Mouse (Mus musculus) MEL (cell line): ENCODE data around the gene Zfp568. TPM values are rescaled to one million over a fixed set of nuclear protein-coding genes. Genes with fewer than 3 reads are reported as not detected.
"Not testable (repeated sequence)": the region's sequence is repeated elsewhere in the genome, so short reads cannot be mapped to it uniquely, and the experiment has no call there.

Experiments used
- DNase-seq: peaks from one replicate; pipeline ENCODE4 v3.0.0; 2011; ENCODE audit warnings: low read depth, low spot score
- H3K27ac ChIP-seq: 2 replicates; pipeline ENCODE4 v1.5.1; 2012; ENCODE audit warnings: low read depth, mild to moderate bottlenecking, control low read depth, low read length, moderate library complexity; ENCODE audit not compliant: control insufficient read depth
- H3K27me3 ChIP-seq, 2 experiments: fragments of 150-350 bp in 1 of 2; sonication (generic) in 1 of 2; 2 replicates each; pipeline ENCODE4 v1.6.1; 2012; ENCODE audit warnings: low read length in 2 of 2, mild to moderate bottlenecking in 2 of 2, improper control_type of control experiment in 1 of 2, moderate library complexity in 1 of 2; ENCODE audit not compliant: insufficient read depth in 2 of 2, control insufficient read depth in 1 of 2
- H3K36me3 ChIP-seq, 2 experiments: 2 replicates each; pipeline ENCODE4 v1.6.1; 2012 to 2014; ENCODE audit warnings: low read length in 2 of 2, improper control_type of control experiment in 1 of 2, inconsistent platforms in 1 of 2, mild to moderate bottlenecking in 1 of 2; ENCODE audit not compliant: insufficient read depth in 2 of 2, control insufficient read depth in 1 of 2
- H3K4me1 ChIP-seq, 2 experiments: fragments of 150-350 bp in 1 of 2; sonication (generic) in 1 of 2; 2 replicates each; pipeline ENCODE4 v1.6.1; 2012; ENCODE audit warnings: low read length in 2 of 2, improper control_type of control experiment in 1 of 2, mild to moderate bottlenecking in 1 of 2; ENCODE audit not compliant: insufficient read depth in 2 of 2, control insufficient read depth in 1 of 2
- H3K4me3 ChIP-seq, 2 experiments: fragments of 150-350 bp in 1 of 2; sonication (generic) in 1 of 2; 2 replicates each; pipeline ENCODE4 v1.5.1; 2012; ENCODE audit warnings: low read depth in 2 of 2, low read length in 2 of 2, mild to moderate bottlenecking in 2 of 2, moderate library complexity in 2 of 2, control low read depth in 1 of 2, improper control_type of control experiment in 1 of 2; ENCODE audit not compliant: control insufficient read depth in 1 of 2, insufficient read depth in 1 of 2
- H3K79me2 ChIP-seq: 2 replicates; pipeline ENCODE4 v1.6.1; 2012; ENCODE audit warnings: mild to moderate bottlenecking, low read length, moderate library complexity; ENCODE audit not compliant: control insufficient read depth, poor library complexity, insufficient read depth
- H3K9ac ChIP-seq: 2 replicates; pipeline ENCODE4 v1.6.1; 2012; ENCODE audit warnings: low read depth, mild to moderate bottlenecking, control low read depth, low read length, moderate library complexity; ENCODE audit not compliant: control insufficient read depth, poor library complexity, severe bottlenecking
- H3K9me3 ChIP-seq: fragments of 150-350 bp; sonication (generic); replicated peaks from 2 replicates; pipeline ENCODE4 v1.6.1; 2012; ENCODE audit warnings: mild to moderate bottlenecking, low read length, improper control_type of control experiment, moderate library complexity; ENCODE audit not compliant: insufficient read depth
- CHD1 ChIP-seq: IDR thresholded peaks from 2 replicates; pipeline ENCODE4 v1.6.1; 2012; ENCODE audit warnings: low read depth, mild to moderate bottlenecking, inconsistent platforms, low read length, improper control_type of control experiment
- CTCF ChIP-seq, 3 experiments: IDR thresholded peaks in 2 of 3; conservative IDR thresholded peaks in 1 of 3; 2 replicates each; pipeline ENCODE4 v1.5.1; 2011 to 2012; ENCODE audit warnings: low read length in 3 of 3, low read depth in 2 of 3, mild to moderate bottlenecking in 2 of 3, improper control_type of control experiment in 1 of 3, inconsistent platforms in 1 of 3, mixed read lengths in 1 of 3, moderate library complexity in 1 of 3; ENCODE audit not compliant: control insufficient read depth in 1 of 3, insufficient read depth in 1 of 3, poor library complexity in 1 of 3, severe bottlenecking in 1 of 3
- ELF1 ChIP-seq: IDR thresholded peaks from 2 replicates; pipeline ENCODE4 v1.6.1; 2014; ENCODE audit warnings: low read depth, mild to moderate bottlenecking, inconsistent platforms, low read length, improper control_type of control experiment, moderate library complexity
- EP300 ChIP-seq, 2 experiments: IDR thresholded peaks; 2 replicates each; pipeline ENCODE4 v1.6.1; 2011; ENCODE audit warnings: improper control_type of control experiment in 2 of 2, low read length in 2 of 2, low read depth in 1 of 2, mild to moderate bottlenecking in 1 of 2
- ETS1 ChIP-seq: IDR thresholded peaks from 2 replicates; pipeline ENCODE4 v1.6.1; 2012; ENCODE audit warnings: low read depth, mild to moderate bottlenecking, inconsistent platforms, low read length, improper control_type of control experiment, moderate library complexity
- GABPA ChIP-seq: IDR thresholded peaks from 2 replicates; pipeline ENCODE4 v1.6.1; 2012; ENCODE audit warnings: low read depth, mild to moderate bottlenecking, inconsistent platforms, low read length, improper control_type of control experiment, moderate library complexity
- HCFC1 ChIP-seq: IDR thresholded peaks from 2 replicates; pipeline ENCODE4 v1.6.1; 2012; ENCODE audit warnings: low read depth, mild to moderate bottlenecking, inconsistent platforms, low read length, improper control_type of control experiment, moderate library complexity
- JUND ChIP-seq: IDR thresholded peaks from 2 replicates; pipeline ENCODE4 v1.6.1; 2011; ENCODE audit warnings: low read depth, mild to moderate bottlenecking, improper control_type of control experiment, low read length
- MAFK ChIP-seq: IDR thresholded peaks from 2 replicates; pipeline ENCODE4 v1.6.1; 2011; ENCODE audit warnings: low read depth, mild to moderate bottlenecking, low read length, improper control_type of control experiment, borderline replicate concordance
- MAZ ChIP-seq: IDR thresholded peaks from 2 replicates; pipeline ENCODE4 v1.6.1; 2012; ENCODE audit warnings: low read depth, mild to moderate bottlenecking, inconsistent platforms, low read length, improper control_type of control experiment
- MEF2A ChIP-seq: IDR thresholded peaks from 2 replicates; pipeline ENCODE4 v1.6.1; 2014; ENCODE audit warnings: low read depth, mild to moderate bottlenecking, inconsistent platforms, low read length, improper control_type of control experiment; ENCODE audit not compliant: poor library complexity, insufficient replicate concordance, severe bottlenecking; ENCODE audit errors: extremely low read depth
- MXI1 ChIP-seq: IDR thresholded peaks from 2 replicates; pipeline ENCODE4 v1.6.1; 2011; ENCODE audit warnings: mild to moderate bottlenecking, low read depth, low read length, improper control_type of control experiment
- MYB ChIP-seq: IDR thresholded peaks from 2 replicates; pipeline ENCODE4 v1.6.1; 2011; ENCODE audit warnings: mild to moderate bottlenecking, low read depth, low read length, improper control_type of control experiment
- POLR2AphosphoS5 ChIP-seq: IDR thresholded peaks from 2 replicates; pipeline ENCODE4 v1.6.1; 2012; ENCODE audit warnings: low read depth, borderline replicate concordance, mild to moderate bottlenecking, inconsistent platforms, low read length, moderate library complexity, mixed read lengths
- TBP ChIP-seq: IDR thresholded peaks from 2 replicates; pipeline ENCODE4 v1.8.0; 2011; ENCODE audit warnings: low read depth, low read length, improper control_type of control experiment
- UBTF ChIP-seq: IDR thresholded peaks from 2 replicates; pipeline ENCODE4 v1.6.1; 2012; ENCODE audit warnings: low read depth, mild to moderate bottlenecking, inconsistent platforms, low read length, improper control_type of control experiment, moderate library complexity, borderline replicate concordance; ENCODE audit not compliant: insufficient read depth
- USF1 ChIP-seq: IDR thresholded peaks from 2 replicates; pipeline ENCODE4 v1.6.1; 2014; ENCODE audit warnings: low read depth, mild to moderate bottlenecking, inconsistent platforms, low read length, improper control_type of control experiment, moderate library complexity
- ZC3H11A ChIP-seq: IDR thresholded peaks from 2 replicates; pipeline ENCODE4 v1.6.1; 2012; ENCODE audit warnings: low read depth, mild to moderate bottlenecking, inconsistent platforms, low read length, improper control_type of control experiment
- ZMIZ1 ChIP-seq: IDR thresholded peaks from 2 replicates; pipeline ENCODE4 v1.6.1; 2012; ENCODE audit warnings: low read depth, mild to moderate bottlenecking, inconsistent platforms, low read length, improper control_type of control experiment, moderate library complexity
- ZNF384 ChIP-seq: IDR thresholded peaks from 2 replicates; pipeline ENCODE4 v1.6.1; 2012; ENCODE audit warnings: low read depth, mild to moderate bottlenecking, inconsistent platforms, low read length, improper control_type of control experiment
- polyA plus RNA-seq, 2 experiments: library from polyadenylated mRNA; stranded (reverse) in 1 of 2; unstranded in 1 of 2; fragments of >175 nt in 1 of 2; fragments of >200 nt in 1 of 2; gene quantifications; 2 replicates each; pipeline versions ENCODE4 v1.2.1 to v1.2.4; 2012; ENCODE audit warnings: low replicate concordance in 2 of 2, low read depth in 1 of 2; ENCODE audit not compliant: insufficient read length in 2 of 2, insufficient read depth in 1 of 2, missing spikeins in 1 of 2
- total RNA-seq: library from RNA; depleted of rRNA; stranded (reverse); fragments of 300-350 nt; gene quantifications from 2 replicates; pipeline ENCODE4 v1.2.3, GENCODE M21; 2012

Gene Zfp568
- total and polyA plus RNA-seq, 3 experiments, result 12.5 to 141 (median 15.4) TPM

DNA sequence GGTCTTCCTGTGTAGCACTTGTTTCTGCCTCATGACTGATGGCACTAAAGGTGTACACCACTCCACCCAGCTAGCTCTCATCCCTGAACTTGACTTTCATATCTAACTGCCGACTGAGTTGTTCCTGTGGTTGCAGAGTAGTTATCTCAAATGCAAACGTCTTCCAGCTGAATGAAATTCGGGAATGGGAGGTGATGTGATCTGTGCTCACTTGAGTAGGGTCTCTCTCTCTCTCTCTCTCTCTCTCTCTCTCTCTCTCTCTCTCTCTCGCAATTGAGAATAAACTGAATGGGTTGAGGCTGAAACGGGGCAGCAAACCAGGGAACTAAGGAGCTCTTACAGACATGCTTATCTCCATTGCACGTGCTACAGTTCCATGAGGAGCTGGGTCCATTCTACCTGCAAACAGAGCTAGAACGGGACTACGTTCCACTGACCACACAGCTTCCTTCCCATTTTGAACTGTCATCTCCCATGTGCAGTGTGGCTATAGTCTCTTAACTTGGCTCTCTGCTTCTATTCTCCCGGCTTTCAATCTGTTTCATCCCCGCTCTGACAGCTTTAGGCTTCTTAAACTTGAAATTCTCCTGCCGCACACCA, 25.5 kb upstream of the Zfp568 start (continued):
- TF ChIP-seq MEF2A, result no peak
- TF ChIP-seq CHD1, result no peak
- TF ChIP-seq, all 39 proteins: peak for 13

DNA sequence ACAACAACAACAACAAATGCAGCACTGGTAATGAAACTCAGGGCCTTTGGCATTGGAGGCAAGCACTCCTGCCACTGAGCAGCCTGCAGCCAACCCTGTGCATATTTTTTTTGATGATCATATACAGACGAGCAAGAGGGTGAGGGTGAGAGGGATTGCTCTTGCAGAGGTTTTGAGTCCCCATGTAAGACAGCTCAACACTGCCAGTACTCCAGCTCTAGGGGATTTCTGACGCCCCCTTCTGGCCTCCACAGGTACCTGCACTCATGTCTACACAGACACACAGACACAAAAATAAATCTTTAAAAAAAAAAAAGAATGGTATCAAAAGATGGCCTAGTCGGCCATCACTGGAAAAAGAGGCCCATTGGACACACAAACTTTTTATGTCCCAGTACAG, 24.8 kb upstream of the Zfp568 start:
- Histone ChIP-seq H3K9ac (no peak overlapping the region), H3K36me3 (peaks cover 0 to 4% of the 10 kb centered on the region in 2 experiments; a peak in 2 of 4 replicates), H3K4me3 (no peak overlapping the region), H3K79me2 (no peaks in the 10 kb centered on the region), H3K27me3 (no peaks in the 10 kb centered on the region), H3K27ac (no peak overlapping the region), H3K4me1 (peaks cover 0 to 4% of the 10 kb centered on the region in 2 experiments; a peak in 2 of 4 replicates), H3K9me3 (no peaks in the 10 kb centered on the region)
- peak; percentile 37 for DNase-seq
- TF ChIP-seq TBP (no peak), MYB (no peak), ETS1 (no peak), HCFC1 (no peak), UBTF (no peak), MEF2A (no peak), USF1 (no peak), ELF1 (no peak), MXI1 (no peak), ZC3H11A (no peak), ZMIZ1 (no peak), EP300 (IDR thresholded peaks at IDR 0.05; ENCODE audit: low read depth in 1 of 2, low read length in 2 of 2) (no peak), MAFK (no peak), ZNF384 (no peak), GABPA (no peak), POLR2AphosphoS5 (no peak), JUND (no peak), MAZ (no peak), CTCF (IDR thresholded peaks at IDR 0.05 in 2 of 3, conservative IDR thresholded peaks at IDR 0.05 in 1 of 3; ENCODE audit: control insufficient read depth in 1 of 3, insufficient read depth in 1 of 3, low read depth in 2 of 3, low read length in 3 of 3, poor library complexity in 1 of 3, severe bottlenecking in 1 of 3) (no peak; a peak in 1 of 6 replicates)

DNA sequence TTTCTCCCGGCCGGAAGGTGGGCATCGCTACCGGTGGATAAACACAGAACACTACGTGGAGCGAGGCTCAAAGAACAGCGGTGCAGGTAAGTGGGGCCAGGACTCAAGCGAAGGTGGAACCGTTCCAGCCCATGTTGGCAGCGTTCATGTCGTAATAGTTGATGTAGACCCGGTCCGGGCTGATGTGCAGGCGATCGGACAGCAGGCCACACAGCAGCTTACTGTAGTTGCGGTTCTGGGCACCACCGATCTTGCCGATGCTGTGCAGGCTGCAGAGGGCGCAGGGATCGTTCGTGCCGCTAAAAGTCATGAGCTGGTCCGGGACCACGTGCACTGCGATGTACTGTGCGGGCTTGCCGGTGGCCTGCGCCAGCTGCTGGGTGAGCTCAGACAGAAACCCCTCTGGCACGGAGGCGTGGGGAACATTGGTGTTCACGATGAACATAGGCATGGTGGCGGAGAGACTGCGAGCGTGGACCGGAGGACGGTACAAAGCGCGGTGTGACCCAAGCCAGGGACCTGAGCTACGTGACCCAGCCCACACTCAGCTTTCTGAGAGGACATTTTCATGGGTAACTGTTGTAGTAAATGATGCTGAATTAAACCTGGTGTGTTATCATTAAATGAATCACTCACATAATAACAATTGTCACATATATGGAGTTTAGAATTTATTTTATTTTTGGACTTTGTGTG, 18.5 kb upstream of the Zfp568 start:
- not testable (repeated sequence) for DNase-seq, H3K36me3 ChIP-seq, H3K9me3 ChIP-seq, H3K27ac ChIP-seq, H3K4me3 ChIP-seq, H3K79me2 ChIP-seq, H3K27me3 ChIP-seq, H3K9ac ChIP-seq, H3K4me1 ChIP-seq
